Mouse (Mus musculus) neural tube, embryonic 11.5 days (tissue): ENCODE results near the gene Lrrc49. TPM values are rescaled to one million over a fixed set of nuclear protein-coding genes. Genes with fewer than 3 reads are reported as not detected.

Experiments used
- ATAC-seq: fragments of 200-750 bp; cut with Nextera tagmentation; 2 replicates; pipeline ENCODE4 v1.8.0; 2017; ENCODE audit warnings: moderate number of reproducible peaks, mild to moderate bottlenecking, moderate TSS enrichment, moderate library complexity; ENCODE audit not compliant: insufficient read depth, low FRiP score, low TSS enrichment
- DNase-seq: peaks from one replicate; pipeline ENCODE4 v3.0.0-alpha.2; 2015; ENCODE audit warnings: low spot score
- H3K27ac ChIP-seq: fragments of 300-500 bp; sonication (generic); 2 replicates; pipeline ENCODE4 v1.5.1; 2014; ENCODE audit warnings: low read depth, mild to moderate bottlenecking, low read length
- H3K27me3 ChIP-seq: fragments of 300-500 bp; sonication (generic); 2 replicates; pipeline ENCODE4 v1.6.1; 2014; ENCODE audit warnings: mild to moderate bottlenecking, low read length, mixed read lengths; ENCODE audit not compliant: control insufficient read depth, insufficient read depth
- H3K36me3 ChIP-seq: fragments of 300-500 bp; sonication (generic); 2 replicates; pipeline ENCODE4 v1.6.1; 2014; ENCODE audit warnings: mild to moderate bottlenecking, low read length, moderate library complexity, mixed read lengths; ENCODE audit not compliant: control insufficient read depth, insufficient read depth
- H3K4me1 ChIP-seq: fragments of 300-500 bp; sonication (generic); 2 replicates; pipeline ENCODE4 v1.6.1; 2014; ENCODE audit warnings: low read length, mixed read lengths; ENCODE audit not compliant: control insufficient read depth, insufficient read depth
- H3K4me2 ChIP-seq: fragments of 300-500 bp; sonication (generic); 2 replicates; pipeline ENCODE4 v1.6.1; 2014; ENCODE audit warnings: low read depth, mild to moderate bottlenecking, moderate library complexity
- H3K4me3 ChIP-seq: fragments of 300-500 bp; sonication (generic); 2 replicates; pipeline ENCODE4 v1.5.1; 2014; ENCODE audit warnings: low read depth, low read length
- H3K9ac ChIP-seq: fragments of 300-500 bp; sonication (generic); 2 replicates; pipeline ENCODE4 v1.6.1; 2014; ENCODE audit warnings: mild to moderate bottlenecking, low read length
- H3K9me3 ChIP-seq: fragments of 300-500 bp; sonication (generic); 2 replicates; pipeline ENCODE4 v1.6.1; 2016; ENCODE audit warnings: low read length; ENCODE audit not compliant: control insufficient read depth
- WGBS: fragments of 180-500 bp; shearing (Covaris S2); extraction: QIAGEN DNeasy Blood & Tissue Kit; methylation state at CpG from one replicate; pipeline ENCODE4 v1.1.7; 2014; 5-methylcytosine and 5-hydroxymethylcytosine counted together
- polyA plus RNA-seq: library from polyadenylated mRNA; unstranded; fragments of >200 nt; fragmentation: Nextera tagmentation; extraction: Ambion mirVana; gene quantifications from 2 replicates; pipeline ENCODE4 v1.2.1, GENCODE M21; 2014

The Lrrc49 gene
- 45.7 and 47.9 TPM in 2 replicates for polyA plus RNA-seq

DNA sequence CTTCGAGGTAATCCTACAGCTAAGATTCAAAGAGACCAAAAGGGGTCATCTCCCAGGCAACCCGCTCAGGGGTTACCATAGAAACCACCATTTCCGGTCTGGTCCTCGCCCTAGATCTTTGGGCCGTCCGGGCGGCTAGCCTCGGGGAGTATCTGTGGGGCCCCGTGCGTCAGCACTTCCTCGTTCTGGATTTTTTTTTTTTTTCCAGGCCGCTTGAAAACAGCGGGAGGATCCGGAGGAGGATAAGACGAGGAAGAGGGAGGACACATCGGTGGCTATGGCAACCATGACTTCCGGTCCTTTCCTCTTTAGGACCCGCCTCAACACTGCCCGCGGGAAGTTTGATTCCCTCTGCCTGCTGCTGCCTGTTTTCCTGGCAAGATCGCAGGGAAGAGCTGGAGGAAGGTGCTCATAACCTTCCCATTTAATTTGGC is at the start of gene Lrrc49:
Gene Lrrc49, minus strand, starts transcription at position 268 of the 434 bp plus-strand sequence.
- Histone ChIP-seq H3K27ac (peak within 1 kb of the TSS; percentile 98), H3K4me1 (no peaks in the 10 kb centered on the region), H3K4me2 (peak within 1 kb of the TSS; percentile 48), H3K4me3 (peak within 1 kb of the TSS; percentile 57), H3K9ac (peak within 1 kb of the TSS; percentile 61), H3K36me3 (no peaks in the 10 kb centered on the region; the same call in 1 of the 2 replicates), H3K27me3 (no peaks in the 10 kb centered on the region), H3K9me3 (no peaks in the 10 kb centered on the region)
- peak; percentile 94 for ATAC-seq
- WGBS: under 1% methylated on average over 21 of the region's 21 CpGs
- DNase-seq: peak; percentile 89

DNA sequence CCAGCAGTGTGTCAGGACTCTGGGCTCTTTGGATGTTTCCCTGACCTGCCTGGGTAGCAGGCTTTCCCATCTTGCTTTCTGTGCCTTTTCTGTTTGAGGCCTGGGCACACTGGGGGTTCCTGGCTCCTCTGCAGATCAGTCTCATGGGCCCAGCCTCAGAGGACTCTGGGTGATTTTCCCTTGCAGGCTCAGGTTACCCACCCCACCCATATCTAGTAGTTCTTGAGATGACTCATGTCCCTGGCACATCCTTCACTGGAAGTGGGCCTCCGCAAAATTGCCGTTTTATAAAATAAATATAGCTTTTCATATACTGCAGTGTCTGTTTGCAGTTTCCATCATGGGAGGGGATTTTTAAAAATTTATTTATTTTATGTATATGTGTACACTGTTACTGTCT is 46.4 kb upstream of the Lrrc49 start:
- no peak for ATAC-seq
- H3K36me3 ChIP-seq: no peaks in the 10 kb centered on the region
- no peak overlapping the region for H3K4me2 ChIP-seq
- DNase-seq: no peak
- no peak overlapping the region for H3K27ac ChIP-seq
- no peaks in the 10 kb centered on the region for H3K4me1 ChIP-seq
- no peak overlapping the region for H3K4me3 ChIP-seq
- no peaks in the 10 kb centered on the region for H3K9me3 ChIP-seq
- H3K27me3 ChIP-seq: no peaks in the 10 kb centered on the region
- H3K9ac ChIP-seq: no peak overlapping the region
- WGBS: 93% methylated on average over 2 of the region's 2 CpGs

DNA sequence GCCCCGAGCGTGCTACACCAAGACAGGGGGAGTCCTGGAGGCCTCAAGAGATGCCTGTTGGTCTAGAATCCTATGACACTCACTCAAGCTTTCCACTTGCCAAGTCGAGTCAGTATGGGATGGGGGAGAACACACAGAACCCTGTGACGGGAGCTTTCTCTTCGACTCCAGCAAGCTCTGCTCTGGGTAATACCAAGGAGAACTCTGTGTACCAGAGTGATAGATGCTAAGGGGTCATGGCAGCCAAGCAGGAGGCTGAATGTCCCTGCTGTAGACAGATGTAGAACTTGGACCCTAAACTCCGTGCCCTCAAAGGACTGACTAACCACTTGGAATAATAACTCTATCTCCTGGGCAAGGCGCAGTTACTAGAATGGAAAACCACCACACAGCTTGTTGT is 37.0 kb upstream of the Lrrc49 start:
- Histone ChIP-seq H3K36me3 (no peaks in the 10 kb centered on the region), H3K27ac (no peak overlapping the region), H3K4me2 (no peak overlapping the region), H3K9me3 (no peaks in the 10 kb centered on the region), H3K9ac (no peak overlapping the region), H3K4me3 (no peak overlapping the region), H3K4me1 (no peaks in the 10 kb centered on the region), H3K27me3 (no peaks in the 10 kb centered on the region)
- DNase-seq (no peak), ATAC-seq (no peak)
- 85% methylated on average over 7 of the region's 7 CpGs for WGBS

DNA sequence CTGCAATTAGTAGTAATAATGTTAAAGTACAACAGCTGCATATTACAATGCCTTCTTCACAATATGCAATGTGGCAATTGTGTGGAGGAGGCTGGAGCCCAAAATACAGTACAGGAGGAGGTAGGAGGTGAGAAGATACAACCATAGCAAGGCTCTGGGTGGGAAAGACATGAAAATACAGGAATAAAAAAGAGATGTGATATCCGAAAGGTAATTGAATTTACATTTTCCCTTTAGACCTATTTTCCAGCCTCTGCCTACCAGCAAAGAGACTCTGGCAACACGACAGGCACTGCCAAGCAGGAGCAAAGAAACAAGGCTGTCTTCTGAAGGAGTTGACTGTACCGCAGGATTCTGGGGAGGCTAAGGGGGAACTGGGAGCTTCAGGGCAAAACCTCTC is 31.7 kb upstream of the Lrrc49 start:
- H3K9ac ChIP-seq: no peak overlapping the region
- H3K36me3 ChIP-seq: no peaks in the 10 kb centered on the region
- H3K4me3 ChIP-seq: no peak overlapping the region
- WGBS: 86% methylated on average over 3 of the region's 3 CpGs
- no peak for DNase-seq
- ATAC-seq: no peak
- H3K4me1 ChIP-seq: no peaks in the 10 kb centered on the region
- H3K27me3 ChIP-seq: no peaks in the 10 kb centered on the region
- H3K4me2 ChIP-seq: no peak overlapping the region
- H3K9me3 ChIP-seq: no peaks in the 10 kb centered on the region
- H3K27ac ChIP-seq: no peak overlapping the region

DNA sequence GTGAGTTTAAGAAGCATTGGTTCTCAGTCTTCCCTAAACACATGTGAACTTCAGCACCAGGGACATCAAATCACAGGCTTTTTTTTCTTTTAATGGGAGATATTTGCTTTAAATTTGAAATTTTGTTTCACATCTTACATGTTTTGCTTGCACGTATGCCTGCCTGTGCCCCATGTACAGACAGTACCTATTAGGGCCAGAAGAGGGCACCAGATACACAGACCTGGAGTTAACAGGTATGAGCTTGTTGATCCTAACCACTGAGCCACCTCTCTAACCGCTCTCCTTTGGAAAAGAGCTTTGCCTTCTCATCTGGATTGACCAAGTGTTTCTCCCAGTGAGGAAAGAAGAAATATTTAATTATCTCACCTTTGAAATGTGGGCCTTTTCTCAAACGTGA is 30.3 kb upstream of the Lrrc49 start:
- no peak for ATAC-seq
- no peak overlapping the region for H3K27ac ChIP-seq
- H3K27me3 ChIP-seq: peaks cover 4% of the 10 kb centered on the region; the same call in 1 of the 2 replicates
- no peak overlapping the region for H3K4me3 ChIP-seq
- peak; percentile 24 for DNase-seq
- 0 out of 2 replicates have a peak, but pooled peaks cover 2% of the 10 kb centered on the region for H3K4me1 ChIP-seq
- no peaks in the 10 kb centered on the region for H3K9me3 ChIP-seq
- WGBS: 64% methylated on average over 3 of the region's 3 CpGs
- no peak overlapping the region for H3K4me2 ChIP-seq
- no peaks in the 10 kb centered on the region for H3K36me3 ChIP-seq
- H3K9ac ChIP-seq: no peak overlapping the region

DNA sequence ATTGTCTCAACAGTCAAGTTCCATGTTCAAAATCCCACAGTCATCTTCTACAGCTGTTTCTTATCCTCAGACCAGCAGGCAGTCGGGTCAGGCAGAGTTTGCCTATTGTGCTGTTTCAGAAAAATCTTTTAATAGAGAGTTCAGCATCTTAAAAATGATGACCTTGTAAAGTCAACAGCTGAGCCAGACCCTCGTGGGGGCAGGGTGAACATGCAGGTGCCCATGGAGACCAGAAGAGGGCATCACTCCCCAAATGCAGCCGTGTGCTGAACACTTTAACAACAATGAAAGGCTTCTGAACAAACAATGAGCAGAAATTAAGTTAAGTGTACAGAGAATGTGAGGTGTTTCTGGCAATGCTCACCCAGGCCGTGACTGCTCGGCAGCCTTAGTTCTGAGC is 27.9 kb upstream of the Lrrc49 start:
- H3K4me2 ChIP-seq: no peak overlapping the region
- no peaks in the 10 kb centered on the region for H3K9me3 ChIP-seq
- H3K27me3 ChIP-seq: peaks cover 4% of the 10 kb centered on the region; the same call in 1 of the 2 replicates
- WGBS: 64% methylated on average over 5 of the region's 5 CpGs
- no peak overlapping the region for H3K27ac ChIP-seq
- DNase-seq (peak; percentile 28), ATAC-seq (no peak)
- no peaks in the 10 kb centered on the region for H3K36me3 ChIP-seq
- no peak overlapping the region for H3K9ac ChIP-seq
- H3K4me3 ChIP-seq: no peak overlapping the region
- H3K4me1 ChIP-seq: 0 out of 2 replicates have a peak, but pooled peaks cover 3% of the 10 kb centered on the region

DNA sequence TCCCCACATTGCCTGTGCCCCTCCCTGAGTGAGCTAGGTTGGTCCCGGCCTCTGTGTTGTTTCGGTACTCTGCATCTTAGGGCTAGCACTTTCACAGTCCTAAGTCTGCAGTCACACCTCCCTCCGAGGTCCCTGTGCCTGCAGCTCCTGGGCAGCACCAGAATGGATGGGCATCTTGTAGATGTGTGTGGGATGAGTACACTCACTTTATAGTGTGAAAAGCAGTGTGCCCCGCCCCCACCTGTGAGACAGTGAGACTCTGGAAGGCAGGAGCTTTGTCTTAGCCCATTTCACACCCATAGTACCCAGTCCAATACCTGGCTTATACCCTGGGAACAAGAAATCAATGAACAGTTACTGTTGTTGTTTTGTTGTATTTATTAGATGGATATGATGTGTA is 27.3 kb upstream of the Lrrc49 start:
- DNase-seq (no peak), ATAC-seq (no peak)
- Histone ChIP-seq H3K27ac (no peak overlapping the region), H3K27me3 (peaks cover 4% of the 10 kb centered on the region; the same call in 1 of the 2 replicates), H3K4me3 (no peak overlapping the region), H3K9ac (no peak overlapping the region), H3K4me1 (0 out of 2 replicates have a peak, but pooled peaks cover 3% of the 10 kb centered on the region), H3K9me3 (no peaks in the 10 kb centered on the region), H3K4me2 (no peak overlapping the region), H3K36me3 (no peaks in the 10 kb centered on the region)
- 91% methylated on average over 4 of the region's 4 CpGs for WGBS

DNA sequence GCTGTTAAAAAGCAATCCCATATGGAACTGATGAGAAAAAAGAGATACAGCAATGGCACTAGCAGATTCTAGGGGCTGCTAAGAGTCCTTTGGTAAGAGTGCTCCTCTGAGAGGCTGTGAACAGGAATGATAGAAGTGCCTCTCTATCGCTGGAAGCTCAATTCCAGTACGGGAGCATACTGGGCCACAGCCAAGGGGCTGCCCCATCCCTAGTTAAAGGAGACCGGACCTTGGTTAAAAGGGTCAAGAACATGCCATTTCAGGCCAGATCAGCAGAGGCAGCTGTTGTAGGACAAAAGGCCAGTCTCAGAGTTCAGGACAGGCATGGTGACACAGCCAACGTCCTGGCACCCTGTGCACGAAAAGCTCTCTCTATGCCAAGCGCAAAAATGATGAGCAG is 26.2 kb upstream of the Lrrc49 start:
- Histone ChIP-seq H3K27me3 (peaks cover 4% of the 10 kb centered on the region; the same call in 1 of the 2 replicates), H3K27ac (no peak overlapping the region), H3K4me2 (no peak overlapping the region), H3K36me3 (no peaks in the 10 kb centered on the region), H3K9ac (no peak overlapping the region), H3K9me3 (no peaks in the 10 kb centered on the region), H3K4me3 (no peak overlapping the region), H3K4me1 (0 out of 2 replicates have a peak, but pooled peaks cover 3% of the 10 kb centered on the region)
- no peak for ATAC-seq
- DNase-seq: no peak
- WGBS: 89% methylated on average over 6 of the region's 6 CpGs

DNA sequence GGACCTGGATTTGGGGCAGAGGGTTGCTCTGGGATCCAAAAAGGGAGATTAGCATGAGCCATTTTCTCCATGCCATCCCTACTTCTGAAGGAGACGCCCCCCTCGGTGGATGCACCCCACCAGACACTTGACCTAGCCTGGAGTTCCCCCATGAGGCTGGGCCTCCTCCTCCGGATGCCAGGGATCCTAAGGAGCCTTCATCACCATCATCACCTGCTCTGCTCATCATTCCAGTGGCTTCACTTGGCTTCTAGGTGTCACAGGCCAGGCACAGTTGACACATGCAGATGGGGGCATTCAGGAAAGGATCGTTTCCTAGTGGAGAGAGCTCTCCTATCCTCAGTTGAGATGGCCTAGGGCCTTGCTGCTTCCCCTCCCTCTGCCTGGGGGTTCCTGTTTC is 25.7 kb upstream of the Lrrc49 start:
- Histone ChIP-seq H3K36me3 (no peaks in the 10 kb centered on the region), H3K4me1 (0 out of 2 replicates have a peak, but pooled peaks cover 3% of the 10 kb centered on the region), H3K27ac (no peak overlapping the region), H3K9me3 (no peaks in the 10 kb centered on the region), H3K4me3 (peak overlapping the region; percentile 63), H3K9ac (no peak overlapping the region; the same call in 1 of the 2 replicates), H3K4me2 (peak overlapping the region; percentile 100), H3K27me3 (peaks cover 4% of the 10 kb centered on the region; the same call in 1 of the 2 replicates)
- 38% methylated on average over 4 of the region's 4 CpGs for WGBS
- no peak for DNase-seq
- no peak for ATAC-seq
